Mouse (Mus musculus): ENCODE data around the gene Tmem109. TPM values are rescaled to one million over a fixed set of nuclear protein-coding genes. Genes with fewer than 3 reads are reported as not detected.
A peak's percentile ranks its signal among the peaks of the same experiment; 100 is the strongest.

Tmem109 gene
- total RNA-seq, 2 experiments from 2014 or later, result 46.9 to 51.0 TPM

GRCm38 (mm10) chr19:10842914-10843313, 38.9 kb downstream of the Tmem109 start:
- DNase-seq (ENCODE audit: low spot score in 2 of 2), result no peak

- DNase-seq (ENCODE audit: low spot score in 2 of 2), result no peak
Measured at GRCm38 (mm10) chr19:10841721-10842626, 39.8 kb downstream of the Tmem109 start.

GRCm38 (mm10) chr19:10839010-10839892, 42.5 kb downstream of the Tmem109 start, which contains the start of gene Slc15a3:
Gene Slc15a3, plus strand, starts transcription at chr19:10839727.
- no peak for DNase-seq (ENCODE audit: low spot score in 2 of 2)

GRCm38 (mm10) chr19:10835671-10836070, 46.1 kb downstream of the Tmem109 start:
- no peak for DNase-seq (ENCODE audit: low spot score in 2 of 2)

- no peak for DNase-seq (ENCODE audit: low spot score in 2 of 2)
Measured at GRCm38 (mm10) chr19:10833611-10834010, 48.2 kb downstream of the Tmem109 start.

GRCm38 (mm10) chr19:10832030-10832429, 49.8 kb downstream of the Tmem109 start:
- DNase-seq (ENCODE audit: low spot score in 2 of 2), result no peak

- DNase-seq (ENCODE audit: low spot score in 2 of 2), result peak in 1 of 2 experiments; percentile 53
Measured at GRCm38 (mm10) chr19:10831424-10831823, 50.4 kb downstream of the Tmem109 start.

- DNase-seq (ENCODE audit: low spot score in 2 of 2), result no peak
Measured at GRCm38 (mm10) chr19:10829436-10830175, 52.2 kb downstream of the Tmem109 start, which contains the start of gene Cd6. Gene Cd6, minus strand, starts transcription at chr19:10830058.

GRCm38 (mm10) chr19:10828321-10828720, 53.5 kb downstream of the Tmem109 start:
- DNase-seq (ENCODE audit: low spot score in 2 of 2), result no peak

- no peak for DNase-seq (ENCODE audit: low spot score in 2 of 2)
Measured at GRCm38 (mm10) chr19:10824061-10824460, 57.7 kb downstream of the Tmem109 start.

- no peak for DNase-seq (ENCODE audit: low spot score in 2 of 2)
Measured at GRCm38 (mm10) chr19:10822534-10822933, 59.3 kb downstream of the Tmem109 start.

- no peak for DNase-seq (ENCODE audit: low spot score in 2 of 2)
Measured at GRCm38 (mm10) chr19:10821319-10821718, 60.5 kb downstream of the Tmem109 start.

Other genes with a start within 250 kb of the Tmem109 start
- gene Vwce, start 247.8 kb downstream of the Tmem109 start, total RNA-seq (2021), result under 1 TPM; 0.35 to 0.56 TPM
- gene Pga5, start 203.9 kb downstream of the Tmem109 start, total RNA-seq (2021), result not detected
- gene Vps37c, start 193.3 kb downstream of the Tmem109 start, total RNA-seq (2021), result 10 to 100 TPM; 19.3 to 23.1 TPM
- gene Cd5, start 143.0 kb downstream of the Tmem109 start, total RNA-seq (2021), result not detected
- gene Cd6, start 51.9 kb downstream of the Tmem109 start, total RNA-seq (2021), result under 1 TPM in 1 of 2 experiments, not detected in 1; 0.57 TPM
- gene Slc15a3, start 42.3 kb downstream of the Tmem109 start, total RNA-seq (2021), result 1 to 10 TPM in 1 of 2 experiments, under 1 TPM in 1; 0.89 to 1.4 TPM
- 100 to 1,000 TPM; 148 to 178 TPM for gene Tmem132a, start 12.1 kb downstream of the Tmem109 start, total RNA-seq (2021)
- gene Prpf19, start 13.2 kb upstream of the Tmem109 start, total RNA-seq (2021), result 100 to 1,000 TPM; 197 to 217 TPM
- not detected for gene Zp1, start 38.6 kb upstream of the Tmem109 start, total RNA-seq (2021)
- gene Ptgdr2, start 55.2 kb upstream of the Tmem109 start, total RNA-seq (2021), result under 1 TPM; 0.12 to 0.23 TPM
- gene Ccdc86, start 67.3 kb upstream of the Tmem109 start, total RNA-seq (2021), result 1 to 10 TPM; 8.2 to 8.5 TPM
- not detected for gene Ms4a10, start 92.7 kb upstream of the Tmem109 start, total RNA-seq (2021)
- gene Ms4a15, start 111.2 kb upstream of the Tmem109 start, total RNA-seq (2021), result not detected
- not detected for gene Ms4a18, start 136.0 kb upstream of the Tmem109 start, total RNA-seq (2021)
- under 1 TPM in 1 of 2 experiments, not detected in 1; 0.30 TPM for gene Ms4a8a, start 199.1 kb upstream of the Tmem109 start, total RNA-seq (2021)
- not detected for gene 1700017D01Rik, start 248.9 kb upstream of the Tmem109 start, total RNA-seq (2021)

Data from layer of hippocampus, adult 18-20 months (tissue).